Mouse (Mus musculus) myocyte (in vitro differentiated cells): Measurements from ENCODE around the gene Edem2.

Experiments used
- MAX ChIP-seq: IDR thresholded peaks from one replicate; pipeline ENCODE4 v1.6.1; 2011; ENCODE audit warnings: low read depth, mild to moderate bottlenecking, control low read depth
- POLR2A ChIP-seq: IDR thresholded peaks from one replicate; pipeline ENCODE4 v1.6.1; 2011; ENCODE audit warnings: low read depth, mild to moderate bottlenecking, control low read depth, moderate library complexity; ENCODE audit not compliant: insufficient read length
- POLR2AphosphoS2 ChIP-seq: IDR thresholded peaks from one replicate; pipeline ENCODE4 v1.6.1; 2011; ENCODE audit warnings: low read depth, control low read depth; ENCODE audit not compliant: insufficient read length
- USF1 ChIP-seq: IDR thresholded peaks from one replicate; pipeline ENCODE4 v1.6.1; 2011; ENCODE audit warnings: low read depth, mild to moderate bottlenecking, control low read depth, moderate library complexity

GRCm38 (mm10) chr2:155736936-155737335 lies 7.7 kb upstream of the Edem2 start:
- no peak for TF ChIP-seq POLR2AphosphoS2
- TF ChIP-seq POLR2A = no peak
- no peak for TF ChIP-seq USF1
- TF ChIP-seq MAX = no peak
